Mouse (Mus musculus): Measurements from ENCODE around the gene Olfr167. TPM values are rescaled to one million over a fixed set of nuclear protein-coding genes. Genes with fewer than 3 reads are reported as not detected.
"Not testable (repeated sequence)": the region's sequence is repeated elsewhere in the genome, so short reads cannot be mapped to it uniquely, and the experiment has no call there.

Gene Olfr167
- not detected in 2 replicates for polyA plus RNA-seq (2015; fragmentation: Nextera tagmentation; extraction: Ambion mirVana)

DNA sequence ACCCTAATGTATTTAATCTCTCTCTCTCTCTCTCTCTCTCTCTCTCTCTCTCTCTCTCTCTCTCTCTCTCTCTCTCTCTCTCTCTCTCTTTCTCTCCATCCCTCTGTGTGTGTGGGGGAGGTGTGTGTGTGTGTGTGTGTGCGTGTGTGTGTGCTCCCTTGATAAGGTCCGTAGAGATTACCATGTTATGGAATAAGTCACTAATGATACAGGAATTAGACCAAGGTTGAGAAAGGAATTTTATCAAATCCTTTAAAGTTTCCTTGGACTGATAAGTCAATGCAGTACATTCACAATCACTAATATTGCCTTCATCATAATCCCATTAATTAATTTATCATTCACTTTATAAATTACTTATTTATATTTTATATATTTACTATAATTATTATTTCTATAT lies at the start of gene Olfr167:
Olfr167 (minus strand) TSS at position 101 of the 400 bp plus-strand sequence.
- Histone ChIP-seq H3K9me3 (no peaks in the 10 kb centered on the region), H3K4me3 (replicated peaks) (no peak within 1 kb of the TSS), H3K27ac (no peak within 1 kb of the TSS), H3K9ac (replicated peaks) (no peak within 1 kb of the TSS), H3K4me2 (replicated peaks) (no peak within 1 kb of the TSS), H3K36me3 (no peaks in the 10 kb centered on the region), H3K27me3 (no peaks in the 10 kb centered on the region), H3K4me1 (replicated peaks) (no peaks in the 10 kb centered on the region)
- no peak for ATAC-seq
- 100% methylated on average over 2 of the region's 2 CpGs for WGBS

DNA sequence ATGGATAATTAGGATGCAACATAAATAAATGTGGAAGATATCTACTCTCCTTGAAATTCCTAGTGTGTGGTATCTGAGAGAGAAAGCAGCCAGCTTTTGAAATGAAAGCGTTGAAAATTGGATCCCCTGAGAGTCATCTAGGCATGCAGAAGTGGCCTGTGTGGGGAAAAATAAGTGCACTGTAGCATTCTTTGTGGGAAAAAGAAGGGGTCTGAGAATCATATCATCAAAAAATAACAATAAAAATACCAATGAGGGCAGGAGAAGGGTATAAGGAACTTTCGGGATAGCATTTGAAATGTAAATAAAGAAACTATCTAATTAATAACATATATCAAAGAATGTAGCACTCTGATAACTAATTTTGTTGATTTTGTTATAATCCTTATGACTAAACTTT lies 49.6 kb upstream of the Olfr167 start, which contains the start of gene Olfr169:
Olfr169 (minus strand) TSS at position 101 of the 400 bp plus-strand sequence.
- not testable (repeated sequence) for H3K4me2 ChIP-seq (replicated peaks); H3K9me3 ChIP-seq; H3K36me3 ChIP-seq; H3K27ac ChIP-seq; H3K4me1 ChIP-seq (replicated peaks); H3K4me3 ChIP-seq (replicated peaks); H3K27me3 ChIP-seq; ATAC-seq; H3K9ac ChIP-seq (replicated peaks)
- WGBS: 85% methylated on average over 2 of the region's 2 CpGs

DNA sequence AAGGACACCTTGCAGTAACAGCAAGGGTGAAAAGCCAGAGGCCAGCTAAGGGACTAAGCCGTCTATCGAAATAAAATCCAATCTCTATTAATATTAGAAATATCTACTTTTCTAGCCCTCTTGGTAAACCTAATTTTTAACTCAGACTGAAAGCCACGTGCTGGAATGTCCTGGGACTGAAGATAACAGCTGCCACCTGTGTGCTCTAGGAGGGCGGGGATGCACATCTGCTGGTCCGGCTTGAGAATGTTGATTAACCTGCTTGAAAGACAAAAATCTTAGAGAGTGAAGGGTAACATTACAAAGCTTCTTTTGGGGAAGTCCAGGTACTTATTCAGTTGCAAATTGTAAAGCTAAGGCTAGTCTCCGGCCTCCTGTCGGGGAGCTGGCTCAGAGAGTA lies 31.4 kb upstream of the Olfr167 start:
- WGBS: 91% methylated on average over 7 of the region's 7 CpGs
- not testable (repeated sequence) for H3K4me2 ChIP-seq (replicated peaks); H3K4me1 ChIP-seq (replicated peaks); H3K36me3 ChIP-seq; H3K4me3 ChIP-seq (replicated peaks); H3K9ac ChIP-seq (replicated peaks); H3K27me3 ChIP-seq; H3K9me3 ChIP-seq; H3K27ac ChIP-seq; ATAC-seq

DNA sequence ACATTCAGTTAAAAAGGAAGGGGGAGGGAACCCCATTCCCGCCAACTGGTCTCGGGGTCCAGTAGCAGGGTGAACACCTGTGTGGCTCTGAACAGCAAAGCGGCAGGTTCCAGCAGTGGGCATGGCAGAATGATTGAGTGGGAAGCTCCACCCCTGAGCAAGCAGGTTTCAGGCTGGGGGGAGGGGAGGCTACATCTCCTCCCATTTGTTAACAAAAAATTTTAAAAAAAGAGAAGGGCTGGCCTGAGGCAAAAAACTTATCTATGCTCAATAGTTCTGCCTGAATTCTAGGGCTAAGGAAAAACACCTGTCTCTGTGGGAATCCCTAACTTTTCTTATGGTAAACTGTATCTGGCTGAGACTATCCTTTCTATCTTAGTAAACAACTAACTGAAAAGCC lies 30.2 kb upstream of the Olfr167 start:
- H3K9me3 ChIP-seq; H3K4me3 ChIP-seq (replicated peaks); H3K4me2 ChIP-seq (replicated peaks); H3K27me3 ChIP-seq; H3K4me1 ChIP-seq (replicated peaks); H3K9ac ChIP-seq (replicated peaks); H3K36me3 ChIP-seq; ATAC-seq; H3K27ac ChIP-seq: not testable (repeated sequence)
- WGBS: 100% methylated on average over 3 of the region's 3 CpGs

DNA sequence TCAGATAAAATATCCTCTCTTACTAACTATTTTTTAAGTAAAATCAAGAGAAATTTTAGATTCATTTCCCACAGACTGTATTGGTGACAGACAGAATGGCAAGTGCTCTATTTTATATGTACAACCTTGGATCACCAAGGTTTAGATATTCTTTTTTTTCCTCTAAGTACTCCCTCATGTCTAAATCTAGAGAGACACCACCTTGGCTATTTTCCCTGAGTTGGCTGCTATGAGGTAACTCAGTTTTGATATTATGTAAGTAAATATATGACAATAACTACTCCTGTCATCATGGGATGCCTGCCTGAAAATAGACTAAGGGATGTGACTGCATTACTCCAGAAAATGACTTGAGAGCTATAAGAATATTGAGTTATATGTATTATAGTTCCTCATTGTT lies 13.4 kb upstream of the Olfr167 start, which contains the start of gene Olfr168:
Olfr168 (minus strand) TSS at position 101 of the 400 bp plus-strand sequence.
- H3K4me2 ChIP-seq (replicated peaks): no peak within 1 kb of the TSS
- no peak for ATAC-seq

DNA sequence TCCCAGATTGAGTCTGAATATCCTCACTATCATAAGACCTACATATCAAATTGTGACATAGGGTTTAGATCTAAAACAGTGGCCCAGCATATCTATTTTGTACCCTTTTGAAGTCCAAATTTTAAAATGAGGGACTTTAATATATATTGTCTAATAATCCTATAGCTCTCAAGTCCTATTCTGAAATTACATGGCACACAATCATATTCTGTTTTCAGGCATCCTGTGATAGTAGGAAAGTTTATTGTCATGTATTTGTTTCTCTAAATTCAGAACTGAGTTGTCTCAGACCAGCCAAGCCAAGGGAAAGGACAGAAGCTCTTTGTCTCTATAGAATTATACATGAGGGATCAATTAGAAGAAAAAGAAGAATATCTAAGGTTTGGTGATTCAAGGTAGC lies 38.7 kb downstream of the Olfr167 start, which contains the start of gene Olfr166:
Olfr166 (plus strand) TSS at position 301 of the 400 bp plus-strand sequence.
- Histone ChIP-seq H3K9me3 (peaks cover 4% of the 10 kb centered on the region), H3K4me1 (replicated peaks) (no peaks in the 10 kb centered on the region), H3K36me3 (no peaks in the 10 kb centered on the region), H3K27me3 (no peaks in the 10 kb centered on the region), H3K27ac (no peak within 1 kb of the TSS), H3K4me2 (replicated peaks) (no peak within 1 kb of the TSS), H3K9ac (replicated peaks) (no peak within 1 kb of the TSS), H3K4me3 (replicated peaks) (no peak within 1 kb of the TSS)
- ATAC-seq: no peak

More for the DNA sequence above, 13.4 kb upstream of the Olfr167 start, which contains the start of gene Olfr168:
- no peaks in the 10 kb centered on the region for H3K4me1 ChIP-seq (replicated peaks)
- no peaks in the 10 kb centered on the region for H3K27me3 ChIP-seq
- H3K27ac ChIP-seq: no peak within 1 kb of the TSS
- no peak within 1 kb of the TSS for H3K9ac ChIP-seq (replicated peaks)
- peaks cover 5% of the 10 kb centered on the region; the same call in 1 of the 2 replicates for H3K9me3 ChIP-seq
- no peak within 1 kb of the TSS for H3K4me3 ChIP-seq (replicated peaks)
- no peaks in the 10 kb centered on the region for H3K36me3 ChIP-seq

DNA sequence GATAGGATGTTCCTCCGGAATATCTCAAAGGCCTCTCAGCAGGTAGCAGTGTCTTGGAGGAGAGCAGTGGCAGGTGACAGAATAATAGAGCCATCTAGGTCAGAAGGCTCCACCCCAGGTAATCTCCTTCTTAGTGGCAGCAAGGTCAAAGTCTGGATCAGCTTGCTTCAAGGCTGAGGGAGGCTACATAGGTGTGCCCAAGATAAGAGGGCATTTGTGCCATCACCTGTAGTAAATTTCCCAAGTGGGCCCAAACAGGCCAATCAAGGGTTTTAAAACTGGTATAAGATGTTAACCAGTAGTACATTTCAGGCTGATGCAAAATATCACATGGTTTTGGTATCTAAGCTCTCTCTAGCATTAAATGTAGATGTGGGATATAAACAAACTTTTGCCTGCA lies 57.7 kb downstream of the Olfr167 start:
- Histone ChIP-seq H3K4me2 (replicated peaks) (no peak overlapping the region), H3K9ac (replicated peaks) (no peak overlapping the region), H3K4me1 (replicated peaks) (no peaks in the 10 kb centered on the region), H3K9me3 (0 out of 2 replicates have a peak, but pooled peaks cover 1% of the 10 kb centered on the region), H3K27me3 (no peaks in the 10 kb centered on the region), H3K36me3 (no peaks in the 10 kb centered on the region), H3K4me3 (replicated peaks) (no peak overlapping the region), H3K27ac (no peak overlapping the region)
- ATAC-seq: no peak
- WGBS: 78% methylated on average over 1 of the region's 1 CpGs

Other genes with a start within 250 kb of the Olfr167 start
- gene Olfr164, start 208.2 kb downstream of the Olfr167 start, polyA plus RNA-seq (2015; fragmentation: Nextera tagmentation; extraction: Ambion mirVana): not detected in 2 replicates
- gene Olfr165, start 99.1 kb downstream of the Olfr167 start, polyA plus RNA-seq (2015; fragmentation: Nextera tagmentation; extraction: Ambion mirVana): not detected in 2 replicates
- gene Olfr166, start 38.6 kb downstream of the Olfr167 start, polyA plus RNA-seq (2015; fragmentation: Nextera tagmentation; extraction: Ambion mirVana): not detected in 2 replicates
- gene Olfr168, start 13.3 kb upstream of the Olfr167 start, polyA plus RNA-seq (2015; fragmentation: Nextera tagmentation; extraction: Ambion mirVana): not detected in 2 replicates
- not detected in 2 replicates for gene Olfr169, start 49.5 kb upstream of the Olfr167 start, polyA plus RNA-seq (2015; fragmentation: Nextera tagmentation; extraction: Ambion mirVana)
- not detected in 2 replicates for gene Olfr170, start 89.6 kb upstream of the Olfr167 start, polyA plus RNA-seq (2015; fragmentation: Nextera tagmentation; extraction: Ambion mirVana)
- gene Olfr171, start 107.7 kb upstream of the Olfr167 start, polyA plus RNA-seq (2015; fragmentation: Nextera tagmentation; extraction: Ambion mirVana): not detected in 2 replicates
- gene Lamp3, start 184.1 kb upstream of the Olfr167 start, polyA plus RNA-seq (2015; fragmentation: Nextera tagmentation; extraction: Ambion mirVana): 0.04 TPM in 1 of 2 replicates, not detected in the other
- gene B3gnt5, start 237.9 kb upstream of the Olfr167 start, polyA plus RNA-seq (2015; fragmentation: Nextera tagmentation; extraction: Ambion mirVana): 50.8 and 60.3 TPM in 2 replicates

Data from midbrain, embryonic 13.5 days (tissue).